Mouse (Mus musculus) lung, embryonic 14.5 days (tissue): ENCODE results near the gene Fam241b. TPM values are rescaled to one million over a fixed set of nuclear protein-coding genes. Genes with fewer than 3 reads are reported as not detected.

Experiments used
- ATAC-seq: fragments of 200-750 bp; cut with Nextera tagmentation; 2 replicates; pipeline ENCODE4 v1.8.0; 2017; ENCODE audit warnings: mild to moderate bottlenecking, moderate TSS enrichment, moderate library complexity; ENCODE audit not compliant: insufficient read depth
- DNase-seq: peaks from one replicate; pipeline ENCODE4 v3.0.0-alpha.2; 2015
- H3K27ac ChIP-seq: fragments of 300-500 bp; sonication (generic); 2 replicates; pipeline ENCODE4 v1.5.1; 2014; ENCODE audit warnings: low read depth, mild to moderate bottlenecking, moderate library complexity
- H3K27me3 ChIP-seq: fragments of 300-500 bp; sonication (generic); 2 replicates; pipeline ENCODE4 v1.6.1; 2014; ENCODE audit warnings: low read length, control low read depth; ENCODE audit not compliant: insufficient read depth
- H3K36me3 ChIP-seq: fragments of 300-500 bp; sonication (generic); 2 replicates; pipeline ENCODE4 v1.6.1; 2014; ENCODE audit warnings: control low read depth; ENCODE audit not compliant: insufficient read depth
- H3K4me1 ChIP-seq: fragments of 300-500 bp; sonication (generic); 2 replicates; pipeline ENCODE4 v1.6.1; 2014; ENCODE audit warnings: antibody characterized with exemption, control low read depth; ENCODE audit not compliant: insufficient read depth
- H3K4me2 ChIP-seq: fragments of 300-500 bp; sonication (generic); 2 replicates; pipeline ENCODE4 v1.6.1; 2014; ENCODE audit warnings: mild to moderate bottlenecking
- H3K4me3 ChIP-seq: fragments of 300-500 bp; sonication (generic); 2 replicates; pipeline ENCODE4 v1.5.1; 2014; ENCODE audit warnings: low read depth, low read length
- H3K9ac ChIP-seq: fragments of 300-500 bp; sonication (generic); 2 replicates; pipeline ENCODE4 v1.6.1; 2014
- H3K9me3 ChIP-seq: fragments of 300-500 bp; sonication (generic); 2 replicates; pipeline ENCODE4 v1.6.1; 2016; ENCODE audit warnings: low read depth, low read length, control low read depth
- CTCF ChIP-seq: IDR thresholded peaks from 2 replicates; pipeline ENCODE4 v1.5.1; 2016; ENCODE audit warnings: antibody characterized with exemption, low read depth
- WGBS: fragments of 180-500 bp; shearing (Covaris S2); extraction: QIAGEN DNeasy Blood & Tissue Kit; methylation state at CpG from one replicate; pipeline ENCODE4 v1.1.7; 2014; 5-methylcytosine and 5-hydroxymethylcytosine counted together
- polyA plus RNA-seq: library from polyadenylated mRNA; unstranded; fragments of >200 nt; fragmentation: Nextera tagmentation; extraction: Ambion mirVana; gene quantifications from 2 replicates; pipeline ENCODE4 v1.2.1, GENCODE M21; 2014

Fam241b gene
- polyA plus RNA-seq, result 2.4 and 2.6 TPM in 2 replicates

- no peak for ATAC-seq
- H3K4me2 ChIP-seq, result no peak within 1 kb of the TSS
- no peaks in the 10 kb centered on the region for H3K27me3 ChIP-seq
- no peaks in the 10 kb centered on the region for H3K4me1 ChIP-seq
- no peaks in the 10 kb centered on the region for H3K36me3 ChIP-seq
- H3K4me3 ChIP-seq, result no peak within 1 kb of the TSS
- TF ChIP-seq CTCF, result no peak
- H3K27ac ChIP-seq, result no peak within 1 kb of the TSS
- 44% methylated on average over 8 of the region's 8 CpGs for WGBS
- no peak for DNase-seq
- H3K9me3 ChIP-seq, result no peaks in the 10 kb centered on the region
- H3K9ac ChIP-seq, result no peak within 1 kb of the TSS
Observed at GRCm38 (mm10) chr10:62143820-62144219, at the start of gene Fam241b. Fam241b (minus strand) TSS chr10:62143920.

- Histone ChIP-seq H3K4me1 (no peaks in the 10 kb centered on the region), H3K27ac (no peak overlapping the region), H3K27me3 (no peaks in the 10 kb centered on the region), H3K36me3 (no peaks in the 10 kb centered on the region; the same call in 1 of the 2 replicates), H3K4me2 (no peak overlapping the region), H3K4me3 (no peak overlapping the region), H3K9ac (no peak overlapping the region), H3K9me3 (no peaks in the 10 kb centered on the region)
- no peak for TF ChIP-seq CTCF
- WGBS, result 59% methylated on average over 9 of the region's 9 CpGs
- ATAC-seq (no peak), DNase-seq (no peak)
Observed at GRCm38 (mm10) chr10:62192701-62193157, 49.0 kb upstream of the Fam241b start.

- WGBS, result 83% methylated on average over 7 of the region's 7 CpGs
- no peaks in the 10 kb centered on the region; the same call in 1 of the 2 replicates for H3K36me3 ChIP-seq
- no peaks in the 10 kb centered on the region for H3K4me1 ChIP-seq
- TF ChIP-seq CTCF, result no peak
- no peak for ATAC-seq
- H3K27me3 ChIP-seq, result no peaks in the 10 kb centered on the region
- no peak overlapping the region for H3K9ac ChIP-seq
- no peak overlapping the region for H3K4me2 ChIP-seq
- H3K4me3 ChIP-seq, result no peak overlapping the region
- no peaks in the 10 kb centered on the region for H3K9me3 ChIP-seq
- DNase-seq, result no peak
- no peak overlapping the region for H3K27ac ChIP-seq
Observed at GRCm38 (mm10) chr10:62190821-62191220, 47.1 kb upstream of the Fam241b start.

GRCm38 (mm10) chr10:62189910-62190309 is 46.2 kb upstream of the Fam241b start:
- ATAC-seq (no peak), DNase-seq (no peak)
- Histone ChIP-seq H3K27ac (no peak overlapping the region), H3K4me3 (no peak overlapping the region), H3K9me3 (no peaks in the 10 kb centered on the region), H3K36me3 (no peaks in the 10 kb centered on the region; the same call in 1 of the 2 replicates), H3K27me3 (no peaks in the 10 kb centered on the region), H3K4me1 (no peaks in the 10 kb centered on the region), H3K4me2 (no peak overlapping the region), H3K9ac (no peak overlapping the region)
- WGBS, result 76% methylated on average over 4 of the region's 4 CpGs
- no peak for TF ChIP-seq CTCF

- TF ChIP-seq CTCF, result no peak
- Histone ChIP-seq H3K4me3 (no peak overlapping the region), H3K9me3 (no peaks in the 10 kb centered on the region), H3K4me2 (no peak overlapping the region), H3K4me1 (no peaks in the 10 kb centered on the region), H3K9ac (no peak overlapping the region), H3K27ac (no peak overlapping the region), H3K36me3 (no peaks in the 10 kb centered on the region; the same call in 1 of the 2 replicates), H3K27me3 (no peaks in the 10 kb centered on the region)
- 50% methylated on average over 3 of the region's 3 CpGs for WGBS
- no peak for DNase-seq
- ATAC-seq, result no peak
Observed at GRCm38 (mm10) chr10:62189303-62189702, 45.6 kb upstream of the Fam241b start.

- Histone ChIP-seq H3K4me3 (no peak overlapping the region), H3K9me3 (no peaks in the 10 kb centered on the region), H3K27ac (no peak overlapping the region), H3K9ac (no peak overlapping the region), H3K4me1 (no peaks in the 10 kb centered on the region), H3K4me2 (no peak overlapping the region), H3K36me3 (no peaks in the 10 kb centered on the region), H3K27me3 (no peaks in the 10 kb centered on the region)
- WGBS, result 19% methylated on average over 7 of the region's 7 CpGs
- peak; percentile 96 for TF ChIP-seq CTCF
- ATAC-seq (peak; percentile 73; the same call in 1 of the 2 replicates), DNase-seq (peak; percentile 91)
Observed at GRCm38 (mm10) chr10:62186882-62187281, 43.2 kb upstream of the Fam241b start.

- Histone ChIP-seq H3K27ac (no peak overlapping the region), H3K4me3 (no peak overlapping the region), H3K9me3 (no peaks in the 10 kb centered on the region), H3K4me2 (no peak overlapping the region), H3K9ac (no peak overlapping the region), H3K4me1 (no peaks in the 10 kb centered on the region), H3K27me3 (no peaks in the 10 kb centered on the region), H3K36me3 (no peaks in the 10 kb centered on the region)
- peak; percentile 55; the same call in 1 of the 2 replicates for ATAC-seq
- 3% methylated on average over 10 of the region's 10 CpGs for WGBS
- peak; percentile 98 for DNase-seq
- TF ChIP-seq CTCF, result peak; percentile 100
Observed at GRCm38 (mm10) chr10:62183053-62183452, 39.3 kb upstream of the Fam241b start.
